Mouse (Mus musculus) right cerebral cortex, postnatal 25 days (tissue): Measurements from ENCODE around the gene Sdk1.

Experiments used
- DNase-seq: peaks from one replicate; pipeline ENCODE4 v3.0.0; 2022

Gene Sdk1

DNA sequence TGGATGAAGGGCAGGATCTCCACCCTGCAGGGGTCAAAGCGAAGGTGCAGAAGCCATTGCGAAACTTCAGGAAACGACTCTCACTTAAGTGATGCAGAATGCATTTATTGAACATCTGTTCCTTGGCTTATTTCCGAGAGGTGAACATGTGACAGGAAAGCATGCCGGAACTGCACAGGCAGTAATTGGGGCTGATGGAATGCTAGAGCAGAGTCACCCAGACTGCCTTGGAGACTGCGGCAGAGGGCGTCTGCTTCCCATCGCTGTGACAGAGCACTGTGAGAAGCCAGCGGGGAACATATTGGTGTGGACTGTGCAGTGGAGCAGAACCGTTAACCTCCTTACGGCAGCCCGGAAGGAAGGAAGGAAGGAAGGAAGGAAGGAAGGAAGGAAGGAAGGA lies 783.2 kb downstream of the Sdk1 start:
- DNase-seq = no peak

DNA sequence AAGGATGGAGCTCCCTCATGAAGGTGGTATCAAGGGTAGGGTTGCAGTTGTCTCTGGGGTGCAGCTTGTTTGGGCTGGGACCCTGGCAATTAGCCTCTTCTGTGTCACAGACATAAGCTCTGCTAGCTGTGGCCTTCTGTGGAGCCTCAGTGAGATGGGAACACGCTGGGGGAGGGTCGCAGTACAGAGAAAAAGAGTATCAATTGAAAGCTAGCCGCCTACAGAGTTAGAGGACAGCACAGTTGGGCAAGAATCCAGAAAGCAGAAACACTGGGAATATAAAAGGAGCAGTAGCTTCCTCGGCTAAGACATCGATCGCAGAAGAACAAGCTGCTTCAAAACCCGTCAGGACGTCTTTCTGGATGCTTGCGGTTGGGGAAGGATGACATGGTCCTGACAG lies 795.2 kb downstream of the Sdk1 start:
- DNase-seq = no peak

DNA sequence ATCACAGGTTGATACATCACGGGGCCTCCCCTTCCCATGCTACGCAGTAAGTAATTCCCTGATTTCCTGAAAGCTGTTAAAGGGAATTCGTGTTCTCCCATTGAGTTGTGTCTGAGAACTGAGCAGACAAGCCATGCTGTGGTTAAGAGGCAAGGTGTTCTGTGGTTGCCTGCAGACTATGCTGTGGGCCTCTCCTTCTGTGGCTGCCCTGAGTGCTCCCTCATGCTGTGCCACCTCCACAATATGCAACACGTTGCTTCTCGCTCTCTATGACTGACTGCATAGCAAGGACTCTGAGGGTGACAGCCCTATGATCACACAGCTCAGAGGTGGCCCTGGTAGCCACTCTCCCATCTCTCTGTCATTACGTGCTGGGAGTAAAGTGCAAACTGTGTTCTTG lies 797.9 kb downstream of the Sdk1 start:
- DNase-seq = no peak

- no peak for DNase-seq
Observed at GRCm38 (mm10) chr5:142039891-142040530, 798.7 kb downstream of the Sdk1 start.

DNA sequence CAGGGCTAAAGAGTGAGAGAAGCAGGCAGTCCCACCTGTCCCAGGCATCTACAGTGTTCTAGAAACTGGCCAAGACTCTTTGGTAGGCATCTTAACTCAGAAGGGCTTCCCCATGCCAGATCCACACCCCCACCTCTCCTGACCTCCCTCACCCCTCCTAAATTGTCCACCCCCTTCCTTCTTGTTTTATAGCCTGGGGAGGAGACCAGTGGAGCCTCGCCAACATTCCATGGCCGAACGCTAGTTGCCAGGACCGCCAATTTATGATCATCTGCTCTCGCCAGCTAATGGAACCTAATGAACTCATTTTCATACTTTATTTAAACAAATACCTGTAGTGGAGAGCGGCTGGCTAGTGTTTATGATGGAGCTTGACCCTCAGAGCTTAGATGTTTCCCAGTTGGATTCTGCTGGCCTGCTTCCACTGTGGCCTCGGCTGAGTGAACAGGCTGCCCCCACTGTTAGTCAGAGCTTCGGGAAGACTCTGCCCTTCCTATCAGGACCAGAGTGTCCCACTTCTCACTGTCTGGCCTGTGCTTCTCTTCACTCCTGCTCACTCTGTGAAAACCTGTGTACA lies 800.0 kb downstream of the Sdk1 start:
- no peak for DNase-seq

DNA sequence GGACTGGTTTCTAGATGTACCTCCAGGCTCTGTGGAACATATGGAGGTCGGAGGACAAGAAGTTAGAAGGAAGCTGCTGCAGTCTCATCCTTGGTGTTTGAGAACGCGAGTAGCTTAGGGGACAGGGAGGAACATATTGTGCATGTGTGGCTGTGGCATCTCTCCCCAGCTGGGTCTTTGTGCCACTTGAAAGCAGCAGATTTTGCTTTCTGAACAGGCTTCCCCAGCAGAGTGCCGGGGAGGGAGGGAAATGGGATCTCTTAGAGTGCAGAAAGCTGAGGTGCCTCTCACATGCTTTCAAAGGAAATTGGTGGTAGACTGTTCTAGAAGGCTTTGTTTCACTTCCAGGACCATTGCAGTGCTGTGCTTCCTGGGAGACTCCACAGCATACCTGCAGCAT lies 820.5 kb downstream of the Sdk1 start:
- no peak for DNase-seq

- no peak for DNase-seq
Observed at GRCm38 (mm10) chr5:142071322-142071721, 830.0 kb downstream of the Sdk1 start.

DNA sequence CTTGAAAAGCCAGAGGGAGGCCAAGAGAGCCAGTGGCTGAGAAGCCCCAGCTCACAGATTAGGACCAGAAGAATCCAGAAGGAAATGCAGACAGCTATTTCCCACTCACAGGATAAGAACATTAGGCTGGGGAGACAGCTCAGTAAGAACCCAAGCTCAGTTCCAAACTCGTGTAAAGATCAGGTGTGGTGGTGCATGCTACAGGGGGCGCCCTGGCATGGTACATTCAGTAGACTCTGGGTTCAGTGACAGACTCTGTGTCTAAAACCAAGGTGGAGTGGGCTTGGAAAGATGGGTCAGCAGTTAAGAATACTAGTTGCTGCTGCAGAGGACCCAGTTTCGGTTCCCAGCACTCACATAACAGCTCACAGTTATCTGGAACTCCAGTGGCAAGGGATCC lies 832.6 kb downstream of the Sdk1 start:
- no peak for DNase-seq

GRCm38 (mm10) chr5:142074561-142075500 lies 833.5 kb downstream of the Sdk1 start:
- DNase-seq = peak; percentile 51

- no peak for DNase-seq
Observed at GRCm38 (mm10) chr5:142080661-142081060, 839.4 kb downstream of the Sdk1 start.

- no peak for DNase-seq
Observed at GRCm38 (mm10) chr5:142081076-142081475, 839.8 kb downstream of the Sdk1 start.

DNA sequence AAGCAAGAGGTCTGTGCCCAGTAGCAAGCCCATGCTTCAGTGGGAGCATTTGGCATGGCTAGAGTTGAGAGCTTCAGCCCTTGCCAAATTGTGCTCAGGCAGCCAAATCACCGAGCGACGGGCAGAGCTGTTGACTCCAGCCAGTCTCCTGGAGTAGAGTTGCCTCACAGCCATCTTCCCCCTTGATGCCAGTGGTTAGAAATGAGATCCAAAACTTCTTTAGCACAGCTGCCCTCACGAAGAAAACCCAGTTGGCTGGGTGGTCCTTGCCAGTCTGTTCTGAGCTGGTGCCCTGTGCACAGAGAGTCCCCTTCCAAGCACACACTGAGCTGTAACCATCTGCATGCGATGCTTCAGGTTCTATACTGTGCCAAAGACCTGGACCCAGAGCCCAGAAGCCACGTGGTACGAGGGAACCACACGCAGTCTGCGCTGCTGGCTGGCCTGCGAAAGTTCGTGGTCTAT lies 855.1 kb downstream of the Sdk1 start:
- no peak for DNase-seq

DNA sequence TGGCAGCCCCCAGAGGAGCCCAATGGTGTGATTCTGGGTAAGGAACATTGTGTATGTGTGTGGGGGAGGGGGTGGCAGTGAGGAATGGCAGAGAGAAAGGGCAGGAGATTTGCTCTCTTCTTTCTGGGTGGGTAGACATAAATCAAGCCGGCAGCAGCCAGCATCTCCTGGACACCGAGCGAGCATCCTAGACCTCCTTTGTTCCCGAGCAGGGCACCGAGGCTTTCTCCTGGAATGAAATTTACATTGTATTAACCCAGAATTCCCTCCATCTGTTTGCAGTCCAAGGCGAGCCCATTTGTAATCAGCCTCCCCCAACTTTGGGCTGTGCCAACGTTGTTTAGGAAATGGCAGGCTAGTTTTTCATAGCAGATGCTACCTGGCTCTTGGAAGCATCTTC lies 858.9 kb downstream of the Sdk1 start:
- no peak for DNase-seq

- no peak for DNase-seq
Observed at GRCm38 (mm10) chr5:142107434-142107833, 866.1 kb downstream of the Sdk1 start.

GRCm38 (mm10) chr5:142111989-142112388 lies 870.7 kb downstream of the Sdk1 start:
- no peak for DNase-seq

DNA sequence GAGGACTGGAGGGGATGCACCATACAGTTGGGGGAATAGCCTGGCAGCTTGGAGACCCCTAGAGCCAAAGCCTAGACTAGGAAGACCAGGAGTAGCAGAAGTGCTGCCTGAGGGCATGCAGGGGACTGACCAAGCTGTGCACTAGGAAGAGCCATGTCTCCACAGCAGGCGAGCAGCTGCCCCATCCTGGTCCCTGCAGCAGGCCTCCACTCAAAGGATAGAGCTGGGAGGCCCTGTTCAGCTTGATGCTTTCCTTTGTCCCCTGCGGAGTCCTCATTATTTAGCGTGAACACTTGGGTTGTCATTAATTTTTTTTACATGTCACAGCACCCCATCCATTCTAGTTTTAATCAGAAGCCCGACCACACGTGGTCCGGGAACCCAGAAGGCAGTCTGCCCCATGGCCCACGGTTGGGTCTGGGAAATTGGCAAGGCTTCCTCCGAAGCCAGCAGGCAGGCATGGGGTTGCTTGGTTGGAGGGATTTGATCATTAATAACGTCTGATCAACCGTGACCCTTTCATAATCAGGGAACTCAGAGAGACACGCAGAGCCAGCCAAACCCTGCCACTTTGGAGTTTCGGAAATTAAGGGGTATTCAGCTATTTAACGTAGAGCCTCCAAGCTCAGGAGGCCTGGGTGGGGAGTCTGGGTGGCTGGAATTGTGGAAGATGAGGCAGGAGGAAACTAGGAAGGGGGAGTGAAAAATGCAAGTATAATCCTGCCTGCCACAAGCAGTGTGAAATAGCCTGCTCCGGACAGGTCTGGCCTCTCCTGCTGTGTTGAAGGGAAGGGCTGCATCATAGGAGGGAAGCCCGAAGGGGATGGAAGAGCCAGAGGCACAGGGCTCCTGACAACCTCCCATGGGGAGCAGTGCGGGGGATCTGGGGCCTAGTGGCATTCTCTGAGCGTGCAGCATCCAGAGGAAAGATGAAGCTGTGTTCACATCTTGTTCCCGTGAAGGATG lies 872.2 kb downstream of the Sdk1 start:
- DNase-seq = no peak

GRCm38 (mm10) chr5:142127779-142128178 lies 886.5 kb downstream of the Sdk1 start:
- no peak for DNase-seq

DNA sequence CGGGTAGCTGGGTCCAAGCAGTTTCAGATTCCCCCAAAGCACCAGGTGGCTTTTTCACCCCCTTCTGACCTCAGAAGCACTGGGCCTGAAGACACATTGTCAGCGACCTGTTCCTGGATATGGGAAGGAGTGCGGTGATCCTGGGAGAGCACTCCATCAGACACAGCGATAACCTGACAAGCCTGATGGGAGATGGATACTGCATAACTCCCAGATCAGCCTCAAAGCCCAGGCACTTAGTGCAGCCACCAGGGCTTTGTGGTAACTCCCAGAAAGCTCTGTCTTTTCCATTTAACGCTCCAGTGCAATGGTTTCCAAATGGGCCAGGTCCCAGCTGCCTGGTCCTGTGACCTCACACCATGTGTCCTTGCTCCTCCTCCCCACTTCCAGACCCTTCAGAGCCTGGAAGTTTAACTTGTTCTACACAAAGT lies 886.9 kb downstream of the Sdk1 start:
- DNase-seq = no peak

DNA sequence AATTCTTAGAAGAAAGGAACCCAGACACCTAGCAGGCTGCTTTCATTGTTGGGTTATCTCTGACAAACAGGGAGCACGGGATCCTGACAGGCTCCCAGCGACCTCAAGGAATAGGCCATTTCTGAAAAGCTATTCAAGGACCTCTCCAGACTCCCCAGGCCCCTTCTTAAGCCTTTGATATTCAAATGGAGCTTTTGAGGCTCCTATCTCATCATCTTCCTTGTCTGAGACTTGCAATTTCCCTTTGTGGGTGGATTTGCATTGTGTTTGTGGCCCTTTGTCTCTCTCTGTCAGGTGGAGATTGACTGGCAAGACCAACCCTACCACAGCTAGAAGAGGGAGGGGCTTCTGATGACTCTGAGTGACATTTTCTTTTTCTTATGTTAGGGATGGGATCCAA lies 888.7 kb downstream of the Sdk1 start:
- DNase-seq = no peak

DNA sequence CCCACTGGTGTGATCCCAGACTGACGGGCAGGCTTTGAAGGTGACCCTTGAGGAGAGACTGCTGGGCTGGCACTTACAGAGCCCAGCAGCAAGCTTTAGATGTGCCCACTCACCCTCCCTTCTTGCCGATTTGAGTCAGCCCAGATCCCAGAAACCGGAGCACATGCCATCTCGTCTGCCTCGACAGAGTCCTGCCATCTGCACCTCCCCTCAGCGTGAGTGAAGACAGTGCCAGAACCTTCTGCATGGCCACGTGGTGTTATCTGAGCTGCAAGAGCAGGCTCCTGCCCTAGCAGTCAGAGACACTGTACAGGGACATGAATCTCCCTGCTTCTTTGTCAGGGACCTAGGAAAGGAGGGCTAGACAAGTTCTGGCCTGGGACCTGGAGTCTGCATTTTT lies 898.7 kb downstream of the Sdk1 start:
- DNase-seq = peak; percentile 23

DNA sequence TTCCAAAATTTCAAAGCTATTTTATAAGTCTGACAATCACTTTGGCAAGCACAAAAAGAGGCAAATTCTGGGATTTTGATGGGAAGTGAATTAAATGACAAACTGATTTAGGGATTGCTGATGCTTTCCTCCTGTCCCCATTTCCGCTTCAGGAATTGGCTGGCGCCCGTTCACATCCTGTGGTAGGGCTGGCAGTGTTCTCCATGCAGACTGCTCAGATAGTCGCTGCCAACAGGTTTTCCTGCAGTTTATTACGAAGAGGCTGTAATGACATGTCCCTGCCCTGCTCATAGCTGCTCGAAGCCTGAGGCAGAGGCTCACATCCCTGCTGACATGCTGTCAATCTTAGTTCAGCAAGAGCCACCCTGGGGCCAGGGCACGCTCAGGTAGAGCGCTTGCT lies 908.3 kb downstream of the Sdk1 start:
- DNase-seq = no peak

DNA sequence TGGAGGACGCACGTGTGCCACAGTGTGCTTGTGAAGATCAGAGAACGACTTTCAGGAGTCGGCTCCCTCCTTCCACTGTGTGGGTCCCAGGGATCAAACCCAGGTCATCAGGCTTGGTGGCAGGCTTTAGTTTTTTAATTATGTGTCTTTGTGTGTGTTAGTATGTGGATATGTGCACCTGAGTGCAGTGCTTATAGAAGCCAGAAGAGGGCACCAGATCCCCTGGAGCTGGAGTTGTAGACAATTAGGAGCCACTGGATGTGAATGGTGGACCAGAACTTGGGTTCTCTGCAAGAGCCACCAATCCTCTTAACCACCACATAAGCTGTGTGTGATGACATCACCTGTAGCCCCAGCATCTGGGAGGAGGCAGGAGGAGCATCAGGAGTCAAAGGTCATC lies 909.5 kb downstream of the Sdk1 start:
- DNase-seq = no peak
